Mouse (Mus musculus): ENCODE data around the gene Tmem116.

The Tmem116 gene

DNA sequence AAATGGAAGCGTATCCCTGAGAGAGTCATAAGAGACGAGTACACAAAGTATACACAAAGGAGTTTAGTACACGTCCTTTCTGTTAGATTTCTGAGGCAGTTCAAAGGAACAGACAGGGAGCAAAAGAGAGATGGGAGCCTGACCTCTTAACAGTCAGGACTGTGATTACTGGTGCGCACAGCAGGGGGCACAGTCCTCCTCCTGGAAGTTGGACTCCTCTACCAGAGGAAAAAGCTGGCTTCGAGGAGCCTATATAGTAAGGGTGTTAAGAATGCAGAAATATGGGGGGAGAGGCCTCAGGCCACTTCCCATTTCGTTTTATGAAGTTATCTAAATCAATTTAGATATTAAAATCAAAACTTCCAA lies 94.8 kb downstream of the Tmem116 start:
- H3K4me1 ChIP-seq (replicated peaks; ENCODE audit: low read depth, low read length) = peaks cover 45% of the 10 kb centered on the region

DNA sequence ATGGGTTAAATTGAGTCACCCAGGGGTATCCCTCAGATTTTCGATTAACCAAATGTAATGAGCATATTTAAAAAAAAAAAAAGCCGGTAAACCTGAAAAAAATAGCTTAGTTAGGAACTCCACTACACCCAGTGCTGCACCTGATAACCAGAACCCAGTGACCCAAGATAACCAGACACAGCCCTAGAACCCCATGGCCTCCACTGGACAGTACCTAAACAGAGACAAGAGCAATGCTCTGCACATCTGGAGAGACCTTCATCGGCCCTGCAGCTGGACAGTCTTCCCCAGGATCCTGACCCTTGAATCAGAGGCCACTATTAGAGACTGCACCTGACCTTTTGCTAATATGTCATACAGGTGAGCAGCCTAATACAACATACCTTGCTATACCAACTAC lies 95.4 kb downstream of the Tmem116 start:
- Histone ChIP-seq H3K4me3 (replicated peaks; ENCODE audit: low read length) (peak overlapping the region; percentile 98; the same call in 1 of the 2 replicates), H3K4me1 (replicated peaks; ENCODE audit: low read depth, low read length) (peaks cover 39% of the 10 kb centered on the region), H3K9me3 (ENCODE audit: low read length) (no peaks in the 10 kb centered on the region), H3K27me3 (ENCODE audit: insufficient read depth, low read length) (no peaks in the 10 kb centered on the region), H3K36me3 (ENCODE audit: insufficient read depth, low read length) (peaks cover 17% of the 10 kb centered on the region)
- TF ChIP-seq POU5F1 (IDR thresholded peaks at IDR 0.05; ENCODE audit: borderline replicate concordance, low read length) = no peak
- no peak for TF ChIP-seq CTCF (conservative IDR thresholded peaks at IDR 0.05; ENCODE audit: low read length)
- no peak for TF ChIP-seq NANOG (IDR thresholded peaks at IDR 0.05; ENCODE audit: borderline replicate concordance, low read length)

More for the DNA sequence above, 94.8 kb downstream of the Tmem116 start:
- no peak for TF ChIP-seq NANOG (IDR thresholded peaks at IDR 0.05; ENCODE audit: borderline replicate concordance, low read length)
- TF ChIP-seq CTCF (conservative IDR thresholded peaks at IDR 0.05; ENCODE audit: low read length) = 0 out of 2 replicates have a peak, but pooled peaks have one; percentile 3
- TF ChIP-seq POU5F1 (IDR thresholded peaks at IDR 0.05; ENCODE audit: borderline replicate concordance, low read length) = no peak
- Histone ChIP-seq H3K36me3 (ENCODE audit: insufficient read depth, low read length) (peaks cover 17% of the 10 kb centered on the region), H3K9me3 (ENCODE audit: low read length) (no peaks in the 10 kb centered on the region), H3K27me3 (ENCODE audit: insufficient read depth, low read length) (no peaks in the 10 kb centered on the region), H3K4me3 (replicated peaks; ENCODE audit: low read length) (peak overlapping the region; percentile 98)

DNA sequence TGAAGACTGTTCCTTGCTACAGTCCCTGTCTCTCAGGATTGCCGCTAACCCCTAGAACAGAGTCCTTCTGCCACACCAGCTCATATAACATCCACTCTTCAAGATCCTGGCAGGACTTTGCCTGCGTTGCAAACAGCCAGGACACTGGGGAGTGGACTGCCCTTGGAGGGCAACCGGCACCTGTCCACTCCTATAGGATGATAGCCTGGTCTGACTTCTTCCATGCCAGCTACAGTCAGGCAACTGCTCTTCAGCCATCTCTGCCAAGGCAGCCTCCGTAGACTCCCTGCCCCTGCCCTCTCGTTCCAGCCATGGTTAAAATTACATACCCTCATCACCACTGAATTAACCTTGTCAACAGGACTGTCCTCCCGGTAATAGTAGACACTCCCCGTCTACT lies 97.5 kb downstream of the Tmem116 start:
- Histone ChIP-seq H3K9me3 (ENCODE audit: low read length) (no peaks in the 10 kb centered on the region), H3K27me3 (ENCODE audit: insufficient read depth, low read length) (no peaks in the 10 kb centered on the region), H3K4me3 (replicated peaks; ENCODE audit: low read length) (no peak overlapping the region), H3K36me3 (ENCODE audit: insufficient read depth, low read length) (peaks cover 17% of the 10 kb centered on the region), H3K4me1 (replicated peaks; ENCODE audit: low read depth, low read length) (peaks cover 18% of the 10 kb centered on the region)
- TF ChIP-seq POU5F1 (IDR thresholded peaks at IDR 0.05; ENCODE audit: borderline replicate concordance, low read length) = no peak
- no peak for TF ChIP-seq NANOG (IDR thresholded peaks at IDR 0.05; ENCODE audit: borderline replicate concordance, low read length)
- no peak for TF ChIP-seq CTCF (conservative IDR thresholded peaks at IDR 0.05; ENCODE audit: low read length)

DNA sequence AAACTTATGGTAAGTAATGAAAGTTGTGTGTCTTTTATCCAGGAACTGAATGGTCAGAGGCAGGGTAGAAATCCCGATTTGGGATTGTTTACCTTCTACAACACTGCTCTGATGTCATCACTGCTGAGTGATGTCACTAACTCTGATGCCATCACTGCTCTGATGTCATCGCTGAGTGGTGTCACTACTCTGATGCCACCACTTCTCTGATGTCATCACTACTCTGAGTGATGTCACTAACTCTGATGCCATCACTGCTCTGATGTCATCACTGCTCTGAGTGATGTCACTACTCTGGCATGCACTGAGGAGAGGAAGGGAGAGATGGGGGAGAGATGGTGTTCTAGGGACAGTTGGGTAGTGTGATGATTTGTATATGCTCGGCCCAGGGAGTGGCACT lies 110.7 kb downstream of the Tmem116 start:
- no peaks in the 10 kb centered on the region for H3K9me3 ChIP-seq (ENCODE audit: low read length)
- peaks cover 44% of the 10 kb centered on the region for H3K4me1 ChIP-seq (replicated peaks; ENCODE audit: low read depth, low read length)
- H3K4me3 ChIP-seq (replicated peaks; ENCODE audit: low read length) = no peak overlapping the region
- no peaks in the 10 kb centered on the region; the same call in 1 of the 2 replicates for H3K27me3 ChIP-seq (ENCODE audit: insufficient read depth, low read length)
- H3K36me3 ChIP-seq (ENCODE audit: insufficient read depth, low read length) = peaks cover 11% of the 10 kb centered on the region
- TF ChIP-seq NANOG (IDR thresholded peaks at IDR 0.05; ENCODE audit: borderline replicate concordance, low read length) = peak; percentile 25; the same call in 1 of the 2 replicates
- no peak for TF ChIP-seq POU5F1 (IDR thresholded peaks at IDR 0.05; ENCODE audit: borderline replicate concordance, low read length)
- no peak for TF ChIP-seq CTCF (conservative IDR thresholded peaks at IDR 0.05; ENCODE audit: low read length)

DNA sequence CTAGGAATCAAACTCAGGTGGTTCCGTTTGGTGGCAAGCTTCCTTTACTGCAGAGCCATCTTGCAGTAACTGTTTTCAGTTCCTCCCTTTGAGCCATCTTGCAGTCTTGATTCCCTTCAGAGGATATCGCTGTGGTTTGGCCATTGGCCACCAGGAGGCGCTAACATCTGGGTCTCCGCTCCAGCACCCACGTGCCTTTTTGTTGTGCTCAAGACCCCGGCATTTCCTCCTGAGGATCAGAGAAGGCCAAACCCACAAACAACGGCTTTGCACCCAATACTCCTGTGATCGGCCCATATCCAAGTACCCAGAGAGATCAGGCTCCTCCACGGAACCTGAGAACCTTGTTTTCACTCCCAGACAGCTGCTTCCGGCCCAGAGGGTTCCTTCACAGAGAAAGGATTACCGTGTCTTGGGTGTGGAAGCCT lies 112.8 kb downstream of the Tmem116 start:
- Histone ChIP-seq H3K9me3 (ENCODE audit: low read length) (no peaks in the 10 kb centered on the region), H3K27me3 (ENCODE audit: insufficient read depth, low read length) (no peaks in the 10 kb centered on the region), H3K4me3 (replicated peaks; ENCODE audit: low read length) (peak overlapping the region; percentile 35; the same call in 1 of the 2 replicates), H3K36me3 (ENCODE audit: insufficient read depth, low read length) (peaks cover 31% of the 10 kb centered on the region), H3K4me1 (replicated peaks; ENCODE audit: low read depth, low read length) (peaks cover 49% of the 10 kb centered on the region)
- TF ChIP-seq CTCF (conservative IDR thresholded peaks at IDR 0.05; ENCODE audit: low read length) = peak; percentile 99
- no peak for TF ChIP-seq NANOG (IDR thresholded peaks at IDR 0.05; ENCODE audit: borderline replicate concordance, low read length)

DNA sequence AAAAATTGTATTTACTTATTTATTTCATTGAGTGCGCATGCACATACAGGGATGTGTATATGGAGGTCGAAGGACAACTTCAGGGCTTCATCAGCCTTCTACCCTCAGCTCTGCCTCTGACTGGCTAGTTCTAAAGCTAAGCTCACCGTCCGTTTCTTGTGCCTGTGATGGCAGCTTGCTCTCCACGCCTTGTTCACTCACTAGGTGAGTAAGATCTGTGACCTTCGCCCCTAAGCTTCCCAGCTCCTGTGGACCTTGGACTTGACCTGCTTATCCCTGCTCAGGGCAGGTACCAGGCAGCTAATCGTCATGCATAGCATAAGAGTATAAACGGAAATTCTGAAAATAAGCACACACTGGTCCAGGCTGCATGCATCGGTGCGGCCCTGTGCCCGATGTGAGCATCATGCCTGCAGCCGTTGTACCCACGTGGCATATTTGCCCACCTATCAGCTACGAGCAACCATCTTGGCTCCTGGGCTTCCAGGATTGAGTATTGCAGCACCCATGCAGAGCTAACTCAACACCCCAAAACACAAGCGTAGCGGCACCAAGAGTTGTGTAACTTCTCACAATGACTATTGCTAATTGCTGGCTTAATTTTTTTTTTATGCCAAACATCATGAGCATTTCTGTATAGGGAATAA lies 114.5 kb downstream of the Tmem116 start:
- H3K4me1 ChIP-seq (replicated peaks; ENCODE audit: low read depth, low read length) = peaks cover 51% of the 10 kb centered on the region
- H3K4me3 ChIP-seq (replicated peaks; ENCODE audit: low read length) = no peak overlapping the region
- no peak for TF ChIP-seq CTCF (conservative IDR thresholded peaks at IDR 0.05; ENCODE audit: low read length)
- no peak for TF ChIP-seq NANOG (IDR thresholded peaks at IDR 0.05; ENCODE audit: borderline replicate concordance, low read length)
- TF ChIP-seq POU5F1 (IDR thresholded peaks at IDR 0.05; ENCODE audit: borderline replicate concordance, low read length) = no peak
- H3K9me3 ChIP-seq (ENCODE audit: low read length) = no peaks in the 10 kb centered on the region
- H3K36me3 ChIP-seq (ENCODE audit: insufficient read depth, low read length) = peaks cover 47% of the 10 kb centered on the region
- H3K27me3 ChIP-seq (ENCODE audit: insufficient read depth, low read length) = no peaks in the 10 kb centered on the region

DNA sequence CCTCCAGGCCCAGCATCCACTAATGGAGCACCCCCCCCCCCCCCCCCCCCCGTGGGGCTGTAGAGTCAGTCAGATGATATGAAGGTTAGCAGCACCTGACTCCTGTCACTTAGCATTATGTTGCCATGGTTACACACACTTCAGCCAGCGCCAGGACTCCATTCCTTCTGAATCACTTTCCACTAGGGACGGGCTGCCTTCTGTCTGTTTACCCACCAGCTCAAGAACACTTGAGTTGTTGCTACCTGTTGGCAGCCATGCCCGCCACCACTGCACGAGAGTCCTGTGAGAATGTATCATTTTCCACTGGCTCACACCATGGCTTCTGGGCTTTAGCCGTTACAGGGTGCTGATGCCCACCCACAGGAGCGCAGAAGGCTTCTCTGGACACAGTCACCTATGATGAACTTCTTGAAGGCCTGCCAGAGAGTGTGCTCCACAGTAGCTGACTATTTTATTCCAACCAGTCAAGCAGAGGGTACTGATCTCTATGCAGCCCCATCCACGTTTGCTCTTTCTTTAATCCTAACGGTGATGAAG lies 118.3 kb downstream of the Tmem116 start:
- TF ChIP-seq CTCF (conservative IDR thresholded peaks at IDR 0.05; ENCODE audit: low read length) (no peak), NANOG (IDR thresholded peaks at IDR 0.05; ENCODE audit: borderline replicate concordance, low read length) (no peak), POU5F1 (IDR thresholded peaks at IDR 0.05; ENCODE audit: borderline replicate concordance, low read length) (no peak)
- H3K4me3 ChIP-seq (replicated peaks; ENCODE audit: low read length) = no peak overlapping the region
- H3K9me3 ChIP-seq (ENCODE audit: low read length) = no peaks in the 10 kb centered on the region
- H3K36me3 ChIP-seq (ENCODE audit: insufficient read depth, low read length) = peaks cover 85% of the 10 kb centered on the region
- no peaks in the 10 kb centered on the region for H3K27me3 ChIP-seq (ENCODE audit: insufficient read depth, low read length)
- peaks cover 53% of the 10 kb centered on the region for H3K4me1 ChIP-seq (replicated peaks; ENCODE audit: low read depth, low read length)

DNA sequence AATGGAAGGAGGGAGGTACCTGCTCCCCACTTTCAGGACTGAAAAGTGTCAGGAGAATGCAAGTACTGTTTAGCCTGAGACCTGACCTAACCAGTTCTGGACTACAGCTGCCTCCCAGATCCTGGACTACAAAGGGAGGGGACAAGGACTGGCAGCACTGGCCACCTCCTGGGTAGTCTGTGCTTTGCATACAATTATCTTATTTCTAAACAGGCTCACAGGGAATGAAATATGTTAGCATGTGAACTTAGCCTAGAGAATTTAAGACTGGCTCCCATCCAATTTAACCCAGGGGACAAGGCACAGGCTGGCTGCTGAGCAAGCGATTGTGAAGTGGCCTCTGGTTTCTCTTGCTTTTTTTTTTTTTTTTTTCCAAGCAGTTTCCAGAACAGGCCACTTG lies 119.1 kb downstream of the Tmem116 start:
- Histone ChIP-seq H3K4me1 (replicated peaks; ENCODE audit: low read depth, low read length) (peaks cover 53% of the 10 kb centered on the region), H3K4me3 (replicated peaks; ENCODE audit: low read length) (no peak overlapping the region), H3K36me3 (ENCODE audit: insufficient read depth, low read length) (peaks cover 93% of the 10 kb centered on the region), H3K9me3 (ENCODE audit: low read length) (no peaks in the 10 kb centered on the region), H3K27me3 (ENCODE audit: insufficient read depth, low read length) (no peaks in the 10 kb centered on the region)
- TF ChIP-seq CTCF (conservative IDR thresholded peaks at IDR 0.05; ENCODE audit: low read length) (no peak), POU5F1 (IDR thresholded peaks at IDR 0.05; ENCODE audit: borderline replicate concordance, low read length) (no peak), NANOG (IDR thresholded peaks at IDR 0.05; ENCODE audit: borderline replicate concordance, low read length) (no peak)

Measured in E14TG2a.4 (cell line).